Mouse (Mus musculus): ENCODE data around the gene Clint1. TPM values are rescaled to one million over a fixed set of nuclear protein-coding genes. Genes with fewer than 3 reads are reported as not detected.

Clint1 gene
- polyA plus RNA-seq, 1 experiment from 2014 or later = 64.0 TPM

DNA sequence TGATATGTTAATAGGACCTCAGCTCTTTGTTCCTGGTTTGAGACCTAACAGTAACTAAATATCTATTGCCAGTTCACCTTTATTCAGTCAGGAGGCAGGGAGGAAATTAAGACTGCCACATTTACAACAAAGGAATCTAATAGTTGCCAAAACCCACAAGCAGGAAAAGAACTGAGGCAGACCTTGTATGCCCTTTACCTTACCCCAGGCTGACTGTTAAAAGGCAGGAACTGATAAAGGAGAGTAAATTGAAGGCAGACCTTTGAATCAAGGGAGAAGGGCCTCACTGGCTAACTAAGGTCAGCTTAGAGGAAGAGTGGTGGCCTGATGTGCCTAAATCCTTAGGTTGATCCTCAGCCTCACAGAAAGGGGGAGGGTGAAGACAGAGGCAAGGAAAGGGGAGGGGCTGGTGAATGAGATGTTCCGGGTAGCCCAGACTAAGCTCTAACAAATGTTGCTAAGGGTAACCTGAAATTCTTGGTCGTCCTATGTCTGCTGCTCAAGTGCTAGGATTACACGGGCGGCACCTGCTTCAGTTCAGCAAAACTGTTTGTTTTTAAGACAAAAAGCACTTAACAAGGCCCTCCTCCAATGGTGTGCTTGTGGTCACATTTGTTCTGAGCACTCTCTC lies 16.1 kb upstream of the Clint1 start:
- Histone ChIP-seq H3K4me1 (replicated peaks; ENCODE audit: control insufficient read depth, insufficient read depth, low read length) (peaks cover 2% of the 10 kb centered on the region; the same call in 1 of the 2 replicates), H3K36me3 (ENCODE audit: control insufficient read depth, insufficient read depth, low read length) (no peaks in the 10 kb centered on the region), H3K27me3 (ENCODE audit: control insufficient read depth, insufficient read depth, low read length) (no peaks in the 10 kb centered on the region), H3K27ac (ENCODE audit: low read depth, low read length) (no peak overlapping the region), H3K9ac (ENCODE audit: low read length) (no peak overlapping the region), H3K9me3 (ENCODE audit: control insufficient read depth, low read length) (no peaks in the 10 kb centered on the region), H3K4me3 (ENCODE audit: low read depth, low read length) (no peak overlapping the region), H3K4me2 (ENCODE audit: low read depth, low read length, severe bottlenecking) (no peak overlapping the region)
- DNase-seq (ENCODE audit: low spot score) (no peak), ATAC-seq (replicated peaks; ENCODE audit: low FRiP score) (peak; percentile 44; the same call in 1 of the 2 replicates)
- 6% methylated on average over 4 of the region's 4 CpGs for WGBS

DNA sequence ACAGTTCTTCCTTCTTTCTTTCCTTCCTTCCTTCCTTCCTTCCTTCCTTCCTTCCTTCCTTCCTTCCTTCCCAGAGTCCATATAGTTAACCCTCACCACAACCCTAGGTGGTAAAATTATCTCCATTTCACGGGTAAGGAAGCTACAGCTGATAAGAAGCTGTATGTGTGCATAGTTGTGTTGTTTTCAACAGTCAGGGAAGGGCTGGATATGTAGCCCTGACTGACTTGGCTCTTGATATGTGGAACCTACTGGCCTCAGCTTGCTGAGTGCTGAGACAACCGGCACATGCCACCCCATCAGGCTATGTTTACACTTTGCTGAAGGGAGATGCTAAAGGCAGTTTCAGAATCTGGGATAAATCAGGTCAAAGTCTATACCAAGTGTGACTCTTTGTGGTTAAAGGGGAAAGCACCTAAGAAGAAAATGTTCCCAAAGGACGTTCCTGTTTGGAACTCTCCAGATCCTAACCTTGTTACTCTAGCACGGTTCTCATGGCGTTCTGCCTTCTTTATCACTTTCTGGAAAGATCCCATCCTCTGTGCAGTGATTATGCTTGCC lies 14.5 kb upstream of the Clint1 start:
- H3K4me3 ChIP-seq (ENCODE audit: low read depth, low read length) = no peak overlapping the region
- H3K27ac ChIP-seq (ENCODE audit: low read depth, low read length) = no peak overlapping the region
- 89% methylated on average over 5 of the region's 5 CpGs for WGBS

DNA sequence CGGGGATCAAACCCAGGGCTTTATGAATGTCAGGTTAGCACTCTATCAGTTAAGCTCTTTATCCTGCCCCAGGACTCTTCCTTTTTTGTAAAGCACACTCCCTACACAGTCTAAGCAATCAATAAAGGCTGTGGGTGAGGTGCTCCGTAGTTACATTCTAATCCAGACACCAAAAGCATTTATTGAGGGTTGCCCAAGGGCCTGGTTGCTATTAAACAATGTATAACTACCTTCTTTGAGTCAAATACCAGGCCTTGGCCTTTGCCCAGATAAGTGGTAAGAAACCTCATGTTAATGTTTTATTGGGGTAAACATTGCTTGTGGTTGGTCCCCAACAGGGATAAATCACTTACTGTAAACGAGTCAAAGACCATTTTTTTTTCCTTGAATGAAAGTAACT lies 13.4 kb upstream of the Clint1 start:
- H3K27me3 ChIP-seq (ENCODE audit: control insufficient read depth, insufficient read depth, low read length) = no peaks in the 10 kb centered on the region
- no peak overlapping the region for H3K9ac ChIP-seq (ENCODE audit: low read length)
- no peaks in the 10 kb centered on the region for H3K9me3 ChIP-seq (ENCODE audit: control insufficient read depth, low read length)
- DNase-seq (ENCODE audit: low spot score) (no peak), ATAC-seq (replicated peaks; ENCODE audit: low FRiP score) (no peak)
- WGBS = 75% methylated on average over 3 of the region's 3 CpGs
- no peak overlapping the region for H3K4me3 ChIP-seq (ENCODE audit: low read depth, low read length)
- H3K4me2 ChIP-seq (ENCODE audit: low read depth, low read length, severe bottlenecking) = no peak overlapping the region
- peaks cover 2% of the 10 kb centered on the region; the same call in 1 of the 2 replicates for H3K4me1 ChIP-seq (replicated peaks; ENCODE audit: control insufficient read depth, insufficient read depth, low read length)
- H3K36me3 ChIP-seq (ENCODE audit: control insufficient read depth, insufficient read depth, low read length) = no peaks in the 10 kb centered on the region
- no peak overlapping the region for H3K27ac ChIP-seq (ENCODE audit: low read depth, low read length)

More for the DNA sequence above, 14.5 kb upstream of the Clint1 start:
- no peak overlapping the region for H3K9ac ChIP-seq (ENCODE audit: low read length)
- no peak for DNase-seq (ENCODE audit: low spot score)
- H3K9me3 ChIP-seq (ENCODE audit: control insufficient read depth, low read length) = no peaks in the 10 kb centered on the region
- no peaks in the 10 kb centered on the region for H3K27me3 ChIP-seq (ENCODE audit: control insufficient read depth, insufficient read depth, low read length)
- no peaks in the 10 kb centered on the region for H3K36me3 ChIP-seq (ENCODE audit: control insufficient read depth, insufficient read depth, low read length)
- peaks cover 2% of the 10 kb centered on the region; the same call in 1 of the 2 replicates for H3K4me1 ChIP-seq (replicated peaks; ENCODE audit: control insufficient read depth, insufficient read depth, low read length)
- no peak for ATAC-seq (replicated peaks; ENCODE audit: low FRiP score)
- H3K4me2 ChIP-seq (ENCODE audit: low read depth, low read length, severe bottlenecking) = no peak overlapping the region

DNA sequence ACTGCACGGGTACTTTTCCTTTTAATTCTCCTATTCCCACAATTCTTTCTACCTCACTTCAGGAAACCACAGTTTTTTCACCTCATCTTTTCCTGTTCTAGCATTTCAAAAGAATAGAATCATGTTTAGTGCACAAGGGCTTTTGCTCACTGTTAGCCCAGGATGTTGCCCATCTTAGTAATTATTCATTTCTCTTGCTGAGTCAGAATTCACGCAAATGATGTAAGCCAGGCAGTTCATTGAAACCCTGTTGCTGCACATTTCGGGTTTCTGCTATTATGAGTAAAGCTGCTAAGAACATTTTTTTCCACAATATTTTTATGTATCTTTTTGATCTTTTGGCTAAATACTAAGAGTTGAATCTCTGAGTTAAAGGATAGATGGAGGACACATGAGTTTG lies 11.5 kb upstream of the Clint1 start:
- no peak overlapping the region for H3K4me2 ChIP-seq (ENCODE audit: low read depth, low read length, severe bottlenecking)
- no peak overlapping the region for H3K4me3 ChIP-seq (ENCODE audit: low read depth, low read length)
- no peaks in the 10 kb centered on the region for H3K9me3 ChIP-seq (ENCODE audit: control insufficient read depth, low read length)
- no peak for ATAC-seq (replicated peaks; ENCODE audit: low FRiP score)
- H3K27me3 ChIP-seq (ENCODE audit: control insufficient read depth, insufficient read depth, low read length) = no peaks in the 10 kb centered on the region
- peaks cover 2% of the 10 kb centered on the region; the same call in 1 of the 2 replicates for H3K4me1 ChIP-seq (replicated peaks; ENCODE audit: control insufficient read depth, insufficient read depth, low read length)
- WGBS = 88% methylated on average over 3 of the region's 3 CpGs
- no peaks in the 10 kb centered on the region for H3K36me3 ChIP-seq (ENCODE audit: control insufficient read depth, insufficient read depth, low read length)
- no peak for DNase-seq (ENCODE audit: low spot score)
- no peak overlapping the region for H3K27ac ChIP-seq (ENCODE audit: low read depth, low read length)
- H3K9ac ChIP-seq (ENCODE audit: low read length) = no peak overlapping the region

DNA sequence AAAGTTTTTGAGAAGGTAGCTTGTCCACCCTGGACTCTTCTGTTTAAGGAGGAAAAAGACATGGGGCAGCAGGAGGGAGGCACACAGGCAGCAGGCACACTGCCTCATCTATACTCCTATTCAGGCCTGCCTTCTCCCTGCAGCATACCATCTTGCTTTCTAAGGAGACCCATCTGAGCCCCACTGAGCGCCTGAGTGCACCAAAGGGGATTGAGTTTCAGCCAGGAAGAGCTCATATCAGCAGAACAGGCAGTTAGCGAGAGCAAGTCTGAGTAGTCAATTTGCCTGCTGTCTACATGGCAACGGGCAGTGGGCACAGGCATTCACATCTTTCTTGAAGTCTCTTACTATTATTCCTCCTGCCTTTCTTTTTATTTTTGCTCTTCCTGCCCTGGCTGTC lies 5.8 kb upstream of the Clint1 start:
- H3K9me3 ChIP-seq (ENCODE audit: control insufficient read depth, low read length) = no peaks in the 10 kb centered on the region
- H3K27ac ChIP-seq (ENCODE audit: low read depth, low read length) = no peak overlapping the region
- H3K27me3 ChIP-seq (ENCODE audit: control insufficient read depth, insufficient read depth, low read length) = no peaks in the 10 kb centered on the region
- H3K9ac ChIP-seq (ENCODE audit: low read length) = no peak overlapping the region
- H3K4me1 ChIP-seq (replicated peaks; ENCODE audit: control insufficient read depth, insufficient read depth, low read length) = no peaks in the 10 kb centered on the region
- DNase-seq (ENCODE audit: low spot score) (no peak), ATAC-seq (replicated peaks; ENCODE audit: low FRiP score) (no peak)
- WGBS = 48% methylated on average over 3 of the region's 3 CpGs
- H3K36me3 ChIP-seq (ENCODE audit: control insufficient read depth, insufficient read depth, low read length) = no peaks in the 10 kb centered on the region
- no peak overlapping the region for H3K4me2 ChIP-seq (ENCODE audit: low read depth, low read length, severe bottlenecking)
- no peak overlapping the region for H3K4me3 ChIP-seq (ENCODE audit: low read depth, low read length)

DNA sequence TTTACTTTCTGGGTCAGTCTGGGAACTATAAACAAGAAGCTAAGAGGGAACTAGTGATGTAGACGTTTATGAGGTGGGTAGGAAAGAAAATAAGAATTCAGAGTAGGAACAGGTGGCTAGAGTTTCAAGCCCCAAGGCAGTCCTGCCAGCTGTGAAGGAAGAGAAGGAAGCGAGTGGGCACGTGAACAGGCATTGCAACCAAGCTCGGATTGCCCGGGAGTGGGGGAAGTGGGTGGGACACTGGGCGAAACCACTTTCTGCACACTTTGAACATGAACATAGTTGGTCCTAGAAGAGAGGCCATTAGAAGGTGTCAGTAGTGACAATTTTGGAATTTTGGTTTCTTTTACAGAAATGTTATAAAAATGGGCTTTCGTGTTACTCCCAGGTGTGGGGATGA lies 4.3 kb upstream of the Clint1 start:
- Histone ChIP-seq H3K9me3 (ENCODE audit: control insufficient read depth, low read length) (no peaks in the 10 kb centered on the region), H3K4me1 (replicated peaks; ENCODE audit: control insufficient read depth, insufficient read depth, low read length) (no peaks in the 10 kb centered on the region), H3K27ac (ENCODE audit: low read depth, low read length) (no peak overlapping the region), H3K27me3 (ENCODE audit: control insufficient read depth, insufficient read depth, low read length) (no peaks in the 10 kb centered on the region), H3K4me3 (ENCODE audit: low read depth, low read length) (no peak overlapping the region), H3K9ac (ENCODE audit: low read length) (no peak overlapping the region), H3K4me2 (ENCODE audit: low read depth, low read length, severe bottlenecking) (no peak overlapping the region), H3K36me3 (ENCODE audit: control insufficient read depth, insufficient read depth, low read length) (no peaks in the 10 kb centered on the region)
- ATAC-seq (replicated peaks; ENCODE audit: low FRiP score) (no peak), DNase-seq (ENCODE audit: low spot score) (no peak)
- 84% methylated on average over 7 of the region's 7 CpGs for WGBS

DNA sequence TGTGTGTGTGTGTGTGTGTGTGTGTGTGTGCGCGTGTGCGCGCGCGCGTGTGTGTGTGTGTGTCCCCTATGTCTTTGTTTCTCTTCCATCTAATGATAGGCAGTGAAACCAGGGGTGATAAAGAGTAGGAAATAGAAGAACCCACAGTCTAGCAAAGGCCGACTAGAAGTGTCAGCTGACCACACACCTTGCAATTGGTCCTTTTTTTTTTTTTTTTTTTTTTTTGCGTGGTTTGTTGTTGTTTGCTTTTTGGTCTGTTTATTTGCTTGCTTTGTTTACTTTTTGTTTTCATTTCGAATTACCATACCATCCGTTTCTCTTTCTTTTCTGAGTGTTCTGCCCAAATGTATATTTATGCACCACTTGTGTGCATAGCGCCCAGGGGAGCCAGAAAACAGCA lies 3.6 kb upstream of the Clint1 start:
- Histone ChIP-seq H3K9ac (ENCODE audit: low read length) (no peak overlapping the region), H3K27me3 (ENCODE audit: control insufficient read depth, insufficient read depth, low read length) (no peaks in the 10 kb centered on the region), H3K4me1 (replicated peaks; ENCODE audit: control insufficient read depth, insufficient read depth, low read length) (0 out of 2 replicates have a peak, but pooled peaks cover 2% of the 10 kb centered on the region), H3K4me2 (ENCODE audit: low read depth, low read length, severe bottlenecking) (no peak overlapping the region), H3K36me3 (ENCODE audit: control insufficient read depth, insufficient read depth, low read length) (no peaks in the 10 kb centered on the region), H3K9me3 (ENCODE audit: control insufficient read depth, low read length) (no peaks in the 10 kb centered on the region), H3K27ac (ENCODE audit: low read depth, low read length) (no peak overlapping the region), H3K4me3 (ENCODE audit: low read depth, low read length) (no peak overlapping the region)
- no peak for DNase-seq (ENCODE audit: low spot score)
- 83% methylated on average over 12 of the region's 12 CpGs for WGBS
- ATAC-seq (replicated peaks; ENCODE audit: low FRiP score) = no peak

DNA sequence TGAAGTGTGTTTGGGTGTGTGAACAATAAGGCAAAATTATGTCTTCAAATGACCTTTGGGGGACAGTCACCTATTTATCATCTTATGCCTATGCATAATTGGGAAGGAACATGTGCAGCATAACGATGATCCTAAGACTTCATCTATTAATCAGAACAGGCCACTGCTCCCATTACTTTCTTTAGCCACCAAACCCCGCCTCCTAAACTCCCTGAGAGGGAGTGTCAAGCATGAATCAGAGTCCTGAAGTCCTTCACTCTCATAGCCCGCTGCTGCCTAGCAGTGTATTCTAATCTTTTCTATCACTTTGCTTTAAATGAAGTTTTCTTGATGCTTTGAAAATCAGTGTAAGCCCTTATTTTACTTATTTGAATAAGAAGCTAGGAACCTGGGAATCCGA lies 2.6 kb upstream of the Clint1 start:
- Histone ChIP-seq H3K36me3 (ENCODE audit: control insufficient read depth, insufficient read depth, low read length) (no peaks in the 10 kb centered on the region), H3K27me3 (ENCODE audit: control insufficient read depth, insufficient read depth, low read length) (no peaks in the 10 kb centered on the region), H3K4me1 (replicated peaks; ENCODE audit: control insufficient read depth, insufficient read depth, low read length) (0 out of 2 replicates have a peak, but pooled peaks cover 2% of the 10 kb centered on the region), H3K9me3 (ENCODE audit: control insufficient read depth, low read length) (no peaks in the 10 kb centered on the region), H3K27ac (ENCODE audit: low read depth, low read length) (no peak overlapping the region), H3K4me2 (ENCODE audit: low read depth, low read length, severe bottlenecking) (no peak overlapping the region), H3K9ac (ENCODE audit: low read length) (no peak overlapping the region), H3K4me3 (ENCODE audit: low read depth, low read length) (no peak overlapping the region)
- ATAC-seq (replicated peaks; ENCODE audit: low FRiP score) (no peak), DNase-seq (ENCODE audit: low spot score) (no peak)
- 83% methylated on average over 4 of the region's 4 CpGs for WGBS

DNA sequence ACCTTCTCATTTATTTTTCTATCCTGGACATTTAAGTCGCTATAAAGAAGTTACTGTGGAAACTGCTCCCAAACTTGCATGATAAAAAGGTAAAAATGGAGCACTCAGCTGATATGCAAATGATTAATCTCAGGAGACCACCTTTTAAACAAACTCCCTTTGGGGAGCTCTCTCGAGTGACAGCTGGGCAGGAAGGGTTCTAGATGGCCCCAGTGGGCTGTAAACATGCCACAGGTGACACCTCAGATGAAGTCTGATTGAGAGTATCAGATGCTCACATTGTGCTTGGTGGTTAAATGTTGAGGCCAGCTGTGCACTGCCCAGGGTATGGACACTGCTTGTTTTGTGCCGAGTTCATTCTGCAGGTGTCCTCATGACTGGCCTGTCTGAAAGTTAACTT lies 2.0 kb upstream of the Clint1 start:
- ATAC-seq (replicated peaks; ENCODE audit: low FRiP score) (no peak), DNase-seq (ENCODE audit: low spot score) (no peak)
- Histone ChIP-seq H3K4me1 (replicated peaks; ENCODE audit: control insufficient read depth, insufficient read depth, low read length) (0 out of 2 replicates have a peak, but pooled peaks cover 2% of the 10 kb centered on the region), H3K4me2 (ENCODE audit: low read depth, low read length, severe bottlenecking) (no peak overlapping the region), H3K27me3 (ENCODE audit: control insufficient read depth, insufficient read depth, low read length) (no peaks in the 10 kb centered on the region), H3K27ac (ENCODE audit: low read depth, low read length) (no peak overlapping the region), H3K9ac (ENCODE audit: low read length) (no peak overlapping the region), H3K4me3 (ENCODE audit: low read depth, low read length) (no peak overlapping the region), H3K9me3 (ENCODE audit: control insufficient read depth, low read length) (no peaks in the 10 kb centered on the region), H3K36me3 (ENCODE audit: control insufficient read depth, insufficient read depth, low read length) (no peaks in the 10 kb centered on the region)
- 71% methylated on average over 3 of the region's 3 CpGs for WGBS
